Mouse (Mus musculus) megakaryocyte, embryonic 14.5 days (primary cell): ENCODE measurements at regions not wholly inside any gene's neighbourhood (a gene's known extent, or its start where the extent isn't known, plus 50 kb on each side); places are given as distances from the start of the nearest gene placed in this dataset.

Experiments used
- FLI1 ChIP-seq: IDR thresholded peaks from 2 replicates; pipeline ENCODE4 v1.6.1; 2012; ENCODE audit warnings: low read length, inconsistent platforms, mixed read lengths
- GATA1 ChIP-seq: IDR thresholded peaks from 3 replicates; pipeline ENCODE4 v1.6.1; 2012; ENCODE audit warnings: mixed read lengths, low read length, inconsistent platforms, borderline replicate concordance

DNA sequence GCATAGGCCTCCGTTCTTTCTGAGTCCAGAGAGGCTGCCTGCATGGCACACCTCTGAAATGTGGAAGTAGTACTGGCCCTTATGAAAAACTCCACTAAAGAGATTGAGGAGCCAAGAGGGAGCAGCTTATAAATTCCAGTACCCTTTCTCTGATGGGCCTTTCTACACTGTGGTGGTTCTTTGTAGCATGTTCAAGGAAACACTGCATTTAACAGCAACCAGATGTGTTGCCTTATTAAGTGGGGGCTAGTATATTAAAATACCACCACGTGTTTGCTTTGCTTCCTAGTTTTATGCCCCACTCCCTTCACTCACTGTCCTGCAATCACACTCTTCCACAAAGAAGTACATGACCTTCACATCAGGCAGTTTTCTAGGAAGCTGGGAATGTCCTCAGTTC lies 704.1 kb downstream of the Dhx35 start:
- TF ChIP-seq GATA1 = no peak
- TF ChIP-seq FLI1 = no peak
